Mouse (Mus musculus) 3134 (cell line): ENCODE measurements around the gene Map1b.

ENCODE experiments used
- DNase-seq: peaks from one replicate; pipeline ENCODE4 v3.0.0-alpha.2; 2011; ENCODE audit warnings: low spot score; ENCODE audit not compliant: insufficient read length; ENCODE audit errors: extremely low read depth

The Map1b gene

GRCm38 (mm10) chr13:99451276-99451675, 65.1 kb downstream of the Map1b start:
- no peak for DNase-seq

DNA sequence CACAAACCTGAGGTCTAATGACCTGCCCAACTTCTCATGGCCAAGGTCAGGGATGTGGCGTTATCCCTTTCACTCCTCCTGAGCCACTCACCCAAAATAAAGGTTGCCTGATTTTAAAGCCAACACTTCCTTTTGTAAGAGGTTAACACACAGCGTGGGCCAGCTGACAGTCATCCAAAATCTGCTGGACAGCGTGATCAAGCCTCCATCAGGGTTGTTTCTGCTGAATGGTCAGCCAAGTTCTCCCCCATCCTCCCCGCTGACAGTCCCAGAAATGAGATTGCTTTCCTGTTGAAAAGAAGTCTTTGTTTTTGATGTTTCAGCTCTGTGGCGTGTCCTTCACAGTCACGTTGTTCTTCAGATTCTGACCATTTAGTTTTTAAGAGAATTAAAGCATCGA, 65.6 kb downstream of the Map1b start:
- no peak for DNase-seq

DNA sequence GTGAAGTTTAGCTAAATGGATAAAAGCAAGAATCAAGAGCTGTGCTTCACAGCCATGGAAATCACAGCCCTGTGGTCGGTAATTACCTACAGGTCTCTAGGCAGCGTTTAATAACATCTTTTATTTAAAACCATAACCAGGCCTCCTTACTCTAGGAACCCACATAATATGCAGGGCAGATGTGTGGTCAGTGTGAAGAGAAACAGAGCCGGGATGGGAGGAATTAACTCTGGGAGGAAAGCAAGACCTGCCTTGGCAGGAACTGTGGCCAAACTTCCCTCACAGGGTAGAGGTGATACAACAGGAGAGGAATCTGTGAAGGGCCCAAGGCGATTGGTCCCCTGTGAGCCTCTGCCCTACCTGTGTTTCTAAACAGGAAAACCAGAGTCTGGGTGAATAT, 66.8 kb downstream of the Map1b start:
- DNase-seq = no peak

DNA sequence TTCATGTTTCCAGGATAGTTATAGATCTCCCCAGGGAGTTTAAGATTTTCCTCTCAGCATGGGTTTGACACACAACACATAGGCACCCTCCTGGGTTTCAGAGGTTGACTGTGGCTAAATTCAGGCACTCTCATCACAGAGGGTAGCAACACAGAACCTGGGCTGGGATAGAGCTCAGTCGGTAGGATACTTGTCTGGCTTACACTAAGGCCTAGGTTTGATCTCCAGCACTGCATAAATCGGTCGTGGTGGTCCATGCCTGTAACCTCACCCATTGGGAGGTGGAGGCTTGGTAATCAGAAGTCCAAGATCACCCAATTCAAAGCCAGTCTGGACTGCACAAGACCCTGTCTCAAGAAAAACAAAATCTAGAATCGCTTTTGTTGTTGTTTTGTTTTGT, 68.1 kb downstream of the Map1b start:
- no peak for DNase-seq

DNA sequence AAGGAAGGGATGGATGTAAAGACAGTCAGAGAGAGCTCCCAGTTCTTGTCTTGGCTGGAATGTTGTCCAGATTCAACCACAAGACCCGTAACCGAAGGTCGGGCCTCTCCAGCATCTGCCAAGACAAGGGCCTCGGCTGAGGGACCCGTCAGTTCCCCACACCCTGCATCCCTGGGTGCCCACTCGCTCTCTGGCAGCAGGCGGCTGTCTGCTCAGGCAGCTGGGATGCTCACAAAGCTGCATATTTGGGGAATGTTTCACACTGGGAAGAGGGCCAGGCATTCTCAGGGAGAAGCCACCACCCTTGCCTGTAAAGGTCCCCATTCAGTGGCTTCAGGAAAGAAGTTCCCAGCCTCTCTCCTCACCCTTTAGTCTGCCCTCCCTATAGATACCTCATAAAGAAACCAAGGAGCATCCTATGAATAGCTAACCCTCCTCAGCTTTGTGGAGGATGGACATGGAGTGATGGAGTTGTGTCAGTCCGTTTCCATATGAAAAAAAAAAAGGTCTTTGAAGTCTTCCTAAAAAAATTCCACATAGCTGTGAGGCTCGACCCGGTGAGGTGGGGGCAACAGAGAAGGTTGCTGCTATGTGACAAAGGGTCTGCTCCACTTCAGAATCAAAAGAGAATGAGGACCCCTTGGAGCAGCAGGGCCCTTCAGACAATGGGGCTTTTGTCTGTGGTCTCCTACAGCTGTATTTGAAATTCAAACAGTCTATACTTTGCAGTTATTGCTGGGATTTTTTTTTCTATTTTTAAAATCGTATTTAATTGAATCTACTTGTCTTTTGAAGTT, 68.7 kb downstream of the Map1b start:
- peak; percentile 88 for DNase-seq

DNA sequence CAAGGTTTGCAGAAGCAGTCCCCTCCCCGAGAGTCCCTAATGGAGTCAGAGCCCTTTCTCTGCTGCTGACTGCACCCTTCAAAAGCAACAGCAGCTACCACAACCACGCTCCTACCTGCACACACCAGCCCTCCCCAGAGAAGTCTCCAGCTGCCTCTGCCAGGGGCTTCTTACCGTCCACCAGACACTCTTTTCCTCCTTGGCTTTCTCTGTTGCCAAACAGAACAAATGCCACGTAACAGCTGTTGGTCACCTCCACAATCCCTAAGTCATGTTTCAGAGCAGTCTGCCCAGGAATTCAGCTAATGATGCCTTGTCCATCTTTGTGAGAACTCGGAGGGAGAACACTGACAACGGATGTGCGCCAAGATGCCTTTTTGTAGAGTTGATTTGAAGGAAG, 69.3 kb downstream of the Map1b start:
- no peak for DNase-seq

DNA sequence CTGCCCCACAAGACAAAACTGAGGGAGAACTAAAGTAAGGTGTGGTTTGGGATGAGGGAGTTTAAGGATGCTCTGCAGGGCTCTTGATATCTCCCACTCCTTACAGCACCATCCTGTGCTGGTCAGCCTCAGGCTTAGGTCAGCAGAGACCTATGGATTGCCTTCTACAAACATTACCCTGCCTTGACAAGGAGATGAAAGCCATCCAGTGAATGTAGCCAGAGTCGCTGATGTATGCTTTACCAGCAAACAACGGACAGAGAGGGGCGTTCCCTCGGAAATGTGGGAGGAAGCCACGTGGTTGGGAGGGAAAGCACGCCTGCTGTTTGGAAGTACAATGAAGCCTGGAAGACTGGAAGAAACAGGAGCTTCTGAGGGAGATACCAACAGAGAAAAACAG, 71.5 kb downstream of the Map1b start:
- no peak for DNase-seq

DNA sequence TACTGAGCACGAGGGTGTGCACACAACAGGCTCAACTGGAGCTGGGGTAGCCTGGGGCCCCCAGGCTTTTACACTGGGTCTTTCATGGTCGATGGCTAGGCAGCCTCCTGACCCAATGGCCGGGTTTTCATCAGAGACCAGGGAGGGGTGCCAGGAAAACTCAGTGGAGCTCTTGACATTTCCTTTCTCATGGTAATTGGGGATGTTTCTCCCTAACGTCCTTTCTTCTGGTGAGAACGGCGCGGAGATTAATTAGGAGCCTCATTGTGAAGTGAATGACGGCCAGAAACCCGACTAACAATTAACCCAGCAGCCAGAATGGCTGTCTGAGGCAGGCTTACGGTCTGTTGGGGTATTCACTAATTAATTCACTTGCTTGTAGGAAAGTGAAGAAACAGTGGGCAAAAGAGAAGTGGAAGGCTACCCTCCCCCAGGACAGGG, 71.9 kb downstream of the Map1b start:
- no peak for DNase-seq

GRCm38 (mm10) chr13:99443484-99444175, 72.7 kb downstream of the Map1b start:
- DNase-seq = no peak

DNA sequence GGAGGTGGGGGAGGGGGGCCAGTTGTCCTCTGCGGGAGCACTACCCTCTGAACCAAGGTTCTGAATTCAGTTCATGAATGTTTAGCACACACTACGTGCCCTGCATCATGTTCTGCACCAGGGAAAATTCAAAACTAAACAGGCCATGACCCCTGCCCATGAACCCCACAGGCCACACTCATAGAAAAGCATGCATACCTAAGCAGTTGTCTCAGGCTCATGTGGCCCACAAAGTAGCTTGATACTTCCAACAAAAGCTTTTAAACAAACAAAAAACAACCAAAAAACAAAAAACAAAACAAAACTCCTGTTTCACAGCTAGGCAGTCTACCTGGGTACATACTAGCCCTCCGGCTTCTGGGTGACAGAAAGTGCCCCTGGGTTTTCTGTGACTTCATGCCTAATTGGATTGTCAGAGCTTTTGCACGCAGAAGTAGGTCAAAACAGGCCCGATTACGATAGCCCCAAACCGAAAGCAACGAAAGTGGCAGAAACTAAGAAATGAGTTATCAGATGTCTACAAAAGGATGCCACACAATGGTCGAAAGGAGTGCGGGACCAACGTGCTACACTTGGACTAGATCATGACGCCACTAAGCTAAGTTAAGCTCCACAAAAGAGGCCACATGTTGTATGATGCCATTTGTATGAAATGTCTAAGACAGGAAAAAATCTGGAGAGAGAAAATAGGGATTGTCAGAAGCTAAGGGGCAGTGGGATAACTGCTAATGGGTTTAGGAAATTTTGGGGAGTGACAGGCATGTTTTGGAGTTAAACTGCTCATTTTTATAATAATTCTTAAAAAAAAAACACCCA, 73.7 kb downstream of the Map1b start:
- DNase-seq = no peak

DNA sequence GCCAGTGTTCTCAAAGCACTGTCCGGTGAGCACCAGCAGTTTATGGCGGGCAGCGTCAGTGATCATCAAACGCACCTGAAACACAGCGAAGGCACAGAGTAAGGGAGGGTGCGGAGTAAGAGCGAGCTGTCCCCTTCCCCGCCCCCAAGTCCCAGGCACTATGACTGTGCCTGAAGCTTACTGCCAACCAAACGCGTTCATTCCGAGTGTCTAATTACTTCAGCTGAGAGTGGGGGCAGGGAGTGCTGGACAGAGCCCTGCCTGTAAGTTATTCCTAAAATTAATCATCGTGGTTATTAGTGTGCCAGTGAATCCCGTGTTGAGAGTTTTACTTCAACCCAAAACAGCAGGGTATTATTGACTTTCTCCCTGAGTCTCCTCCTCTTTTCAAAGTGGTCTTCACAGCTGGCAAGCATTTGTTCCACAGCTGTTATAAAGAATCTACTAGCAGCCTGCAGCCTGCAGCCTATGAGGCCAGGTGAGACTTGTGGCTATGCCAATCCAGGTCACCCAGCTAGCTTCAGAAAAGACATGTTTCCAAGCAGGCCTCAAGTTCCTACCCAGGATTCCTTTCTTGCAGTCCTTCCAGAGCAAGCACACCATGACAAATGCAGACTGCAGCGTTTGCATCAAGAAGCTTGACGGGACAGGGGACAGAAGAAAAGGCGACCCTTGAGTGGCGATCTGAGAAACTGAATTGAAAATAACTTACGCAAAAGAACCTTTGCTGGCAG, 74.5 kb downstream of the Map1b start:
- DNase-seq = no peak

DNA sequence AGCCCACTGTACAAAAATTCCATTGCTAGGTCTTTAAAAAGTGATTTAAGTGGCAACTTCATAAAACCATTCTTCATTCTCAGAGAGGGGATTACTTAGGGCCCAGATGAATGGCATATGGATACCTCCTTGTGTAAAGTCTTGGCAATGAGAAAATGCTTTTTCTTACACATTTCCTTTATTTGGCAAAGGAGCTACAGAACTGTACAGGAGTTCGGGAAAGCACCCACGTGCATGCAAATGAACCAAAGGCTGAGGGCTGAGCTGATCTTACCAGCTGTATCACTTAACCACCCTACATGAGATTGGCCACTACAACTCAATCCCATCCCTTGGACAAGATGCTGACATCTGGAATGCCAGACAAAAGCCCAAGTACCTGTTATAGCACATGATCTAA, 76.1 kb downstream of the Map1b start:
- DNase-seq = no peak

GRCm38 (mm10) chr13:99439357-99439756, 77.0 kb downstream of the Map1b start:
- no peak for DNase-seq

- no peak for DNase-seq
Measured at GRCm38 (mm10) chr13:99437051-99437450, 79.3 kb downstream of the Map1b start.

DNA sequence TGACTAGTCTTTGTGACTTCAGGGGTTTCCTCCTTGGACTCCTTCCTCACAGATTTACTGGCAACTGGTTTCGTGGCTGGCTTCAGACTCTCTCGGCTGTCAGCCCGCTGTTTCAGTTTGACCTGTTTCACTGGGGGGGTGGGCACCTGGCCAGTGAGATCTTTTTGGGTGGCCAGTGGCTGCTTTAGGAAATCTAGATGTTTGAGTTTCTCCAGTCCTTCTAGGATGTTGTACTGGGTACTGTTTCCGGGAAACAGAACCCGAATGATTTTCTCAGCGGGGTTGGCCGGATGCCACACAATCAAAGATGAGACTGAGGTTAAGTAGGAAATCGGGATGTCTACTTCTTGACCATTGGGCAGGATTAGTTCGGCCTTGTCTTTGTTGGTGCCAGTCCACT, 81.8 kb downstream of the Map1b start:
- no peak for DNase-seq

- DNase-seq = no peak
Measured at GRCm38 (mm10) chr13:99433068-99434008, 83.0 kb downstream of the Map1b start.

GRCm38 (mm10) chr13:99423581-99423980, 92.8 kb downstream of the Map1b start:
- no peak for DNase-seq

DNA sequence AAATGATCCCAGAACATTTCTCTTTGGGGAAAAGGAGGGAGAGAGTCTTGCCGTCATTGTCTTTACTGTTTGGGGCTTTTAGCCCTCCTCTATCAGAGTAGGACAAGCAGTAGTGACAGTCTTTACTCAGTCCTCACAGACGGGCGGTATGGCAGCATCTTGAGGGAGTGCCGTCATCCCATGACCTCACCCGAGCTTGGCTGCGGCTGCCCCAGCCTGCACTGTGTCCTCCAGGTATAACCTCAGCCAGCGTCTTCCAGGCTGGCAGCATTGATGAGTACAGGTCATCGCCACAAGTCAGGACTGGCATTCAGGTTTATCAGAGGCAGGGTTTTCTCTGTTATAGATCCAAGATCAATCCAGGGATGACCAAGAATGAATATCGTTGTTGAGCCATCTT, 99.7 kb downstream of the Map1b start:
- DNase-seq = no peak

DNA sequence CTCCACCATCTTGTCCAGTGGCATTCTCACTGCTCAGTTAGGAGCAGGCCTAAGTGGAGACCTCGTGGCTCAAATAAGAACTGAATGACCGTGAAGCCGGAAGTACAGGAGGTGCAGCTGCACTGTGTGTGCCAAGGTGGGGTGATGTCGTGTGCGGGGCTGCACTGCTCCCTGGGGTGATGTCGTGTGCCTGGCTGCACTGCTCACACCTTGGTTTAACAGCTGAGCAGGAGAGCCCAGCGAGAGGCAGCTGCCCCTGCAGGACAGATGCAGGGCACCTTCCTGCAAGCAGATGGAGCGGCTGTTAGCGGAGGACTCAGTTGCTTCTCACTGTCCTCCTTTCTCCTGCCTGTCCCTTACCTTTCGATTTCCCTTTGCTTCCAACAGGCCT, 102.0 kb downstream of the Map1b start:
- DNase-seq = no peak
